Mouse (Mus musculus): ENCODE data around the gene Rpl3. TPM values are rescaled to one million over a fixed set of nuclear protein-coding genes. Genes with fewer than 3 reads are reported as not detected.
A peak's percentile ranks its signal among the peaks of the same experiment; 100 is the strongest.

Rpl3 gene
- total and polyA plus RNA-seq, 3 experiments = 176 to 1,698 (median 1,019) TPM

- no peaks in the 10 kb centered on the region; the same call in 1 of the 2 replicates for H3K9me3 ChIP-seq (replicated peaks)
- no peak for ATAC-seq (ENCODE audit: extremely low read depth, insufficient number of reproducible peaks, low FRiP score, poor library complexity, severe bottlenecking)
- TF ChIP-seq CTCF (IDR thresholded peaks at IDR 0.05; ENCODE audit: low read depth, low read length) (peak; percentile 72), POLR2AphosphoS5 (IDR thresholded peaks at IDR 0.05; ENCODE audit: insufficient replicate concordance, low read depth, low read length) (no peak), TAL1 (conservative IDR thresholded peaks at IDR 0.05; ENCODE audit: low read depth, low read length) (no peak)
- peaks cover 45% of the 10 kb centered on the region for H3K4me1 ChIP-seq (ENCODE audit: insufficient read depth, low read depth, low read length)
- no peaks in the 10 kb centered on the region for H3K27me3 ChIP-seq (ENCODE audit: insufficient read depth, low read length)
- H3K4me3 ChIP-seq (ENCODE audit: low read depth, low read length) = no peak overlapping the region
- DNase-seq (ENCODE audit: low spot score) = peak; percentile 43
- H3K36me3 ChIP-seq (replicated peaks) = peaks cover 9% of the 10 kb centered on the region
Measured at GRCm38 (mm10) chr15:80088637-80089036, 3.0 kb downstream of the Rpl3 start.

- no peaks in the 10 kb centered on the region for H3K27me3 ChIP-seq (ENCODE audit: insufficient read depth, low read length)
- DNase-seq (ENCODE audit: low spot score) (no peak), ATAC-seq (ENCODE audit: extremely low read depth, insufficient number of reproducible peaks, low FRiP score, poor library complexity, severe bottlenecking) (no peak)
- peaks cover 37% of the 10 kb centered on the region for H3K4me1 ChIP-seq (ENCODE audit: insufficient read depth, low read depth, low read length)
- H3K4me3 ChIP-seq (ENCODE audit: low read depth, low read length) = no peak overlapping the region
- H3K36me3 ChIP-seq (replicated peaks) = peaks cover 7% of the 10 kb centered on the region
- TF ChIP-seq CTCF (IDR thresholded peaks at IDR 0.05; ENCODE audit: low read depth, low read length) (no peak), TAL1 (conservative IDR thresholded peaks at IDR 0.05; ENCODE audit: low read depth, low read length) (0 out of 2 replicates have a peak, but pooled peaks have one; percentile 15)
- no peaks in the 10 kb centered on the region; the same call in 1 of the 2 replicates for H3K9me3 ChIP-seq (replicated peaks)
Measured at GRCm38 (mm10) chr15:80087406-80088012, 4.2 kb downstream of the Rpl3 start.

- Histone ChIP-seq H3K36me3 (replicated peaks) (peaks cover 43% of the 10 kb centered on the region), H3K27me3 (ENCODE audit: insufficient read depth, low read length) (no peaks in the 10 kb centered on the region), H3K4me1 (ENCODE audit: insufficient read depth, low read depth, low read length) (peaks cover 25% of the 10 kb centered on the region), H3K9me3 (replicated peaks) (no peaks in the 10 kb centered on the region; the same call in 1 of the 2 replicates), H3K4me3 (ENCODE audit: low read depth, low read length) (peak overlapping the region; percentile 85)
- TF ChIP-seq CTCF (IDR thresholded peaks at IDR 0.05; ENCODE audit: low read depth, low read length) = no peak
- no peak for TF ChIP-seq POLR2AphosphoS5 (IDR thresholded peaks at IDR 0.05; ENCODE audit: insufficient replicate concordance, low read depth, low read length)
- TF ChIP-seq GATA2 (IDR thresholded peaks at IDR 0.05; ENCODE audit: borderline replicate concordance, low read depth, low read length) = no peak
- no peak for TF ChIP-seq TAL1 (conservative IDR thresholded peaks at IDR 0.05; ENCODE audit: low read depth, low read length)
- no peak for TF ChIP-seq GATA1 (IDR thresholded peaks at IDR 0.05; ENCODE audit: borderline replicate concordance, low read length)
- no peak for DNase-seq (ENCODE audit: low spot score)
- ATAC-seq (ENCODE audit: extremely low read depth, insufficient number of reproducible peaks, low FRiP score, poor library complexity, severe bottlenecking) = no peak
Measured at GRCm38 (mm10) chr15:80083740-80084139, 7.9 kb downstream of the Rpl3 start.

GRCm38 (mm10) chr15:80083276-80083731, 8.4 kb downstream of the Rpl3 start:
- peak; percentile 91 for ATAC-seq (ENCODE audit: extremely low read depth, insufficient number of reproducible peaks, low FRiP score, poor library complexity, severe bottlenecking)
- Histone ChIP-seq H3K9me3 (replicated peaks) (no peaks in the 10 kb centered on the region; the same call in 1 of the 2 replicates), H3K4me1 (ENCODE audit: insufficient read depth, low read depth, low read length) (peaks cover 27% of the 10 kb centered on the region), H3K27me3 (ENCODE audit: insufficient read depth, low read length) (no peaks in the 10 kb centered on the region), H3K4me3 (ENCODE audit: low read depth, low read length) (peak overlapping the region; percentile 85), H3K36me3 (replicated peaks) (peaks cover 47% of the 10 kb centered on the region)
- TF ChIP-seq GATA2 (IDR thresholded peaks at IDR 0.05; ENCODE audit: borderline replicate concordance, low read depth, low read length) (no peak), GATA1 (IDR thresholded peaks at IDR 0.05; ENCODE audit: borderline replicate concordance, low read length) (no peak), POLR2AphosphoS5 (IDR thresholded peaks at IDR 0.05; ENCODE audit: insufficient replicate concordance, low read depth, low read length) (peak; percentile 99)
- peak; percentile 75 for DNase-seq (ENCODE audit: low spot score)

GRCm38 (mm10) chr15:80082661-80083275, 8.9 kb downstream of the Rpl3 start:
- Histone ChIP-seq H3K4me1 (ENCODE audit: insufficient read depth, low read depth, low read length) (peaks cover 30% of the 10 kb centered on the region), H3K9me3 (replicated peaks) (no peaks in the 10 kb centered on the region; the same call in 1 of the 2 replicates), H3K4me3 (ENCODE audit: low read depth, low read length) (peak overlapping the region; percentile 85), H3K36me3 (replicated peaks) (peaks cover 53% of the 10 kb centered on the region), H3K27me3 (ENCODE audit: insufficient read depth, low read length) (no peaks in the 10 kb centered on the region)
- DNase-seq (ENCODE audit: low spot score) = peak; percentile 36
- ATAC-seq (ENCODE audit: extremely low read depth, insufficient number of reproducible peaks, low FRiP score, poor library complexity, severe bottlenecking) = no peak
- no peak for TF ChIP-seq GATA2 (IDR thresholded peaks at IDR 0.05; ENCODE audit: borderline replicate concordance, low read depth, low read length)

GRCm38 (mm10) chr15:80081801-80082546, 9.7 kb downstream of the Rpl3 start:
- ATAC-seq (ENCODE audit: extremely low read depth, insufficient number of reproducible peaks, low FRiP score, poor library complexity, severe bottlenecking) = no peak
- Histone ChIP-seq H3K36me3 (replicated peaks) (peaks cover 60% of the 10 kb centered on the region), H3K27me3 (ENCODE audit: insufficient read depth, low read length) (no peaks in the 10 kb centered on the region), H3K4me3 (ENCODE audit: low read depth, low read length) (peak overlapping the region; percentile 85), H3K9me3 (replicated peaks) (no peaks in the 10 kb centered on the region; the same call in 1 of the 2 replicates), H3K4me1 (ENCODE audit: insufficient read depth, low read depth, low read length) (peaks cover 31% of the 10 kb centered on the region)
- no peak for DNase-seq (ENCODE audit: low spot score)
- no peak for TF ChIP-seq TAL1 (conservative IDR thresholded peaks at IDR 0.05; ENCODE audit: low read depth, low read length)
- TF ChIP-seq POLR2AphosphoS5 (IDR thresholded peaks at IDR 0.05; ENCODE audit: insufficient replicate concordance, low read depth, low read length) = peak; percentile 9; the same call in 1 of the 2 replicates
